Mouse (Mus musculus) adipocyte (in vitro differentiated cells): ENCODE results near the gene Vmn2r19.
"Not testable (repeated sequence)": the region's sequence is repeated elsewhere in the genome, so short reads cannot be mapped to it uniquely, and the experiment has no call there.

Source experiments
- DNase-seq: peaks from one replicate; pipeline ENCODE4 v3.0.0-alpha.2; 2016; ENCODE audit warnings: low spot score

Vmn2r19 gene

GRCm38 (mm10) chr6:123308033-123308432 lies at the start of gene Vmn2r19:
Gene Vmn2r19 (plus strand): TSS chr6:123308333.
- no peak for DNase-seq

- DNase-seq, result no peak
Measured at GRCm38 (mm10) chr6:123258946-123259345, 49.2 kb upstream of the Vmn2r19 start.

GRCm38 (mm10) chr6:123259889-123260603 lies 48.1 kb upstream of the Vmn2r19 start:
- no peak for DNase-seq

GRCm38 (mm10) chr6:123260868-123261267 lies 47.3 kb upstream of the Vmn2r19 start:
- DNase-seq, result no peak

GRCm38 (mm10) chr6:123261555-123262161 lies 46.5 kb upstream of the Vmn2r19 start, which contains the start of gene Clec4d:
Gene Clec4d (plus strand): TSS chr6:123262111.
- no peak for DNase-seq

- DNase-seq, result no peak
Measured at GRCm38 (mm10) chr6:123264194-123264593, 43.9 kb upstream of the Vmn2r19 start.

- no peak for DNase-seq
Measured at GRCm38 (mm10) chr6:123265809-123266208, 42.3 kb upstream of the Vmn2r19 start.

- DNase-seq, result no peak
Measured at GRCm38 (mm10) chr6:123266945-123267344, 41.2 kb upstream of the Vmn2r19 start.

GRCm38 (mm10) chr6:123279443-123279842 lies 28.7 kb upstream of the Vmn2r19 start:
- DNase-seq, result no peak

- DNase-seq, result no peak
Measured at GRCm38 (mm10) chr6:123286311-123286710, 21.8 kb upstream of the Vmn2r19 start.

GRCm38 (mm10) chr6:123288931-123289330 lies 19.2 kb upstream of the Vmn2r19 start:
- no peak for DNase-seq

GRCm38 (mm10) chr6:123289753-123290152 lies 18.4 kb upstream of the Vmn2r19 start, which contains the start of gene Clec4e:
Gene Clec4e (minus strand): TSS chr6:123289870.
- DNase-seq, result no peak

- DNase-seq, result no peak
Measured at GRCm38 (mm10) chr6:123292751-123293400, 15.3 kb upstream of the Vmn2r19 start.

GRCm38 (mm10) chr6:123293509-123293908 lies 14.6 kb upstream of the Vmn2r19 start:
- not testable (repeated sequence) for DNase-seq

- no peak for DNase-seq
Measured at GRCm38 (mm10) chr6:123296687-123297086, 11.4 kb upstream of the Vmn2r19 start.

- DNase-seq, result not testable (repeated sequence)
Measured at GRCm38 (mm10) chr6:123306315-123306714, 1.8 kb upstream of the Vmn2r19 start.

GRCm38 (mm10) chr6:123332503-123332902 lies 24.4 kb downstream of the Vmn2r19 start:
- DNase-seq, result no peak

GRCm38 (mm10) chr6:123340093-123340492 lies 32.0 kb downstream of the Vmn2r19 start:
- DNase-seq, result peak; percentile 27

GRCm38 (mm10) chr6:123346141-123346540 lies 38.0 kb downstream of the Vmn2r19 start:
- peak; percentile 12 for DNase-seq
